Mouse (Mus musculus): ENCODE results near the gene Chd1l. TPM values are rescaled to one million over a fixed set of nuclear protein-coding genes. Genes with fewer than 3 reads are reported as not detected.

Gene Chd1l
- polyA plus RNA-seq, 1 experiment from 2014 or later: 17.7 TPM

DNA sequence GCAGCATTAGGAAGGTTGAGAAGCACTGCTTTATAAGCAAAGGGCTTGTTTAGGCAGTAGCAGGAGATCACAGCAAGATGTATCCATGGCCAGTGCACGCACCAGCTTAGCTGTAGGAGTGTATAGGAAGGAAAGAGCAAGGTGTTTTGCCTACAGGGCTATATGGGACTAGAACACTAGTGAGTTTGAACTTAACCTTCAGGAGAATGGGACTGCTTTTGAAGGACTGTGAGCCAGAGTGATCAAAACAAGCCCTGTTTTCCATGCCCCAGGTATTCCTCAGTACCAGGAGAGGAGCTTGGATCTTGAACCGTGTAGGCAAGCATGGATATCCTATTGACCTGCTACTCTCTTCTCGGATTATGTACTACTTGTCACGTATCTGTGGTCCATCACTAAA is 31.4 kb upstream of the Chd1l start:
- Histone ChIP-seq H3K4me2 (no peak overlapping the region), H3K36me3 (no peaks in the 10 kb centered on the region), H3K27me3 (no peaks in the 10 kb centered on the region), H3K27ac (no peak overlapping the region), H3K4me3 (no peak overlapping the region), H3K4me1 (no peaks in the 10 kb centered on the region), H3K9me3 (no peaks in the 10 kb centered on the region), H3K9ac (no peak overlapping the region)
- no peak for ATAC-seq (ENCODE audit: insufficient number of reproducible peaks, insufficient read depth, low FRiP score, low TSS enrichment, low read depth)
- 84% methylated on average over 4 of the region's 4 CpGs for WGBS

DNA sequence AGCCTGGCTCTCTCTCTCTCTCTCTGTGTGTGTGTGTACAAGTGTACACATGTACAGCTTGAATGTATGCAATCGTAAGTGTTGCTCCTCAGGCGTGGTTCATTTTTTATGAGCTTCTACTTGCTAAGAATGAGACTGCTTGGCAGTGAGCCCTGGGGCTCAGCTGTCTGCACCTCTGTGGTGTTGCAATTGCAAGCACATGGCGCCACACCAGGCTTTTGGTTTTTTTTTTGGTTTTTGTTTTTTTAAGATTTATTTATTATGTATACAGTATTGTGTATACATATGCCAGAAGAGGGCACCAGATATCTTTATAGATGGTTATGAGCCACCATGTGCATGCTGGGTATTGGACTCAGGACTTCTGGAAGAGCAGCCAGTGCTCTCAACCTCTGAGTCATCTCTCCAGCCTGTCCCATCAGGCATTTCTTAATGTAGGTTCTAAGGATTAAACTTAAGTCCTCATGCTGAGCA is 24.3 kb upstream of the Chd1l start:
- WGBS: 54% methylated on average over 3 of the region's 3 CpGs

DNA sequence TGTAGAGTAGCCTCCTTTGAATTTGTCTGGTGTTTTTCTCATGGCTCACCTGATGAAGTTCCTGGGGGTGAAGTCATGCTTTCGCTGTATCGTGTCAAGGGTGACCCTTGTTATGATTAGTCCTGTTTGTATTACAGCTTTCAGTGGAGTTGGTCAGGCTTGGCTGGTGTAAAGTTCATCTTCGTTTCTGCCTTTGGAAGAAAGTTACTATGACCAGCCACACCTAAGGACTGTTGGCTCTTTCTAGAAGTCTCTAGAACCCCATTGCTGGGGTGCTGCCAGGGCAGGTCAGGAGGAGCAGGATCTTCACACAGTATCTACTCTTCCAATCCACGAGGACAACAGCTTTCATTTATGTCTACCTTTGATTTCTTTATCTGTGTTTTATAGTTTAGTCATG is 23.5 kb upstream of the Chd1l start:
- no peak for ATAC-seq (ENCODE audit: insufficient number of reproducible peaks, insufficient read depth, low FRiP score, low TSS enrichment, low read depth)
- 82% methylated on average over 4 of the region's 4 CpGs for WGBS

More for the DNA sequence above, 24.3 kb upstream of the Chd1l start:
- H3K36me3 ChIP-seq: no peaks in the 10 kb centered on the region
- H3K9ac ChIP-seq: no peak overlapping the region
- no peak overlapping the region for H3K4me2 ChIP-seq
- no peaks in the 10 kb centered on the region for H3K4me1 ChIP-seq
- H3K27ac ChIP-seq: no peak overlapping the region
- H3K4me3 ChIP-seq: no peak overlapping the region
- no peaks in the 10 kb centered on the region for H3K9me3 ChIP-seq
- H3K27me3 ChIP-seq: no peaks in the 10 kb centered on the region; the same call in 1 of the 2 replicates
- ATAC-seq (ENCODE audit: insufficient number of reproducible peaks, insufficient read depth, low FRiP score, low TSS enrichment, low read depth): no peak

GRCm38 (mm10) chr3:97631258-97631860 is 21.4 kb upstream of the Chd1l start:
- Histone ChIP-seq H3K4me2 (no peak overlapping the region), H3K4me1 (peaks cover 5% of the 10 kb centered on the region; the same call in 1 of the 2 replicates), H3K9me3 (no peaks in the 10 kb centered on the region), H3K9ac (no peak overlapping the region), H3K27me3 (no peaks in the 10 kb centered on the region; the same call in 1 of the 2 replicates), H3K4me3 (no peak overlapping the region), H3K36me3 (no peaks in the 10 kb centered on the region), H3K27ac (no peak overlapping the region)
- no peak for ATAC-seq (ENCODE audit: insufficient number of reproducible peaks, insufficient read depth, low FRiP score, low TSS enrichment, low read depth)
- WGBS: 83% methylated on average over 8 of the region's 8 CpGs

More for the DNA sequence above, 23.5 kb upstream of the Chd1l start:
- Histone ChIP-seq H3K9ac (no peak overlapping the region), H3K36me3 (no peaks in the 10 kb centered on the region), H3K4me1 (peaks cover 5% of the 10 kb centered on the region; the same call in 1 of the 2 replicates), H3K27ac (no peak overlapping the region), H3K4me3 (no peak overlapping the region), H3K4me2 (no peak overlapping the region), H3K9me3 (no peaks in the 10 kb centered on the region), H3K27me3 (no peaks in the 10 kb centered on the region; the same call in 1 of the 2 replicates)

DNA sequence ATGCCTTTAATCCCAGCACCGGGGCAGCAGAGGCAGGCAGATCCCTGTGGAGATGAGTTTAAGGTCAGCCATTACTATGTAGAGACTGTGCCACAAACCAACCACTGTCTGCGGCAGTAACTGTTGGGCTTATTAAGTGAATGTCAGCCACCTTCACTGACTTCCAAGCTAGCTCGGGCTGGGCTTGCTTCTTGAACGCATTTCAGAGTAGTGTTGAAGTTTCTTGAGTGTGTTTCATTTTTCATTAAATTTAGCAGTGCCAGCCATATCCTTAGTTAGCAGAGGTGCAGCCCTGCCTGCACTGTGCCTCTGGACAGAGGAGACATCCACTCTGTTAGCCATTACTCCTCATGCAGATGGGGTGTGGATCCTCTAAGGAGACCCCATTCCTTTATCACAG is 20.7 kb upstream of the Chd1l start:
- no peak for ATAC-seq (ENCODE audit: insufficient number of reproducible peaks, insufficient read depth, low FRiP score, low TSS enrichment, low read depth)
- H3K36me3 ChIP-seq: no peaks in the 10 kb centered on the region
- peaks cover 5% of the 10 kb centered on the region; the same call in 1 of the 2 replicates for H3K4me1 ChIP-seq
- no peaks in the 10 kb centered on the region for H3K9me3 ChIP-seq
- 94% methylated on average over 4 of the region's 4 CpGs for WGBS
- no peak overlapping the region for H3K4me3 ChIP-seq
- no peak overlapping the region for H3K9ac ChIP-seq
- no peaks in the 10 kb centered on the region; the same call in 1 of the 2 replicates for H3K27me3 ChIP-seq
- no peak overlapping the region for H3K4me2 ChIP-seq
- H3K27ac ChIP-seq: no peak overlapping the region

GRCm38 (mm10) chr3:97629941-97630340 is 19.9 kb upstream of the Chd1l start:
- no peak overlapping the region for H3K4me2 ChIP-seq
- peaks cover 5% of the 10 kb centered on the region; the same call in 1 of the 2 replicates for H3K4me1 ChIP-seq
- H3K4me3 ChIP-seq: no peak overlapping the region
- H3K9ac ChIP-seq: no peak overlapping the region
- no peaks in the 10 kb centered on the region; the same call in 1 of the 2 replicates for H3K27me3 ChIP-seq
- H3K9me3 ChIP-seq: no peaks in the 10 kb centered on the region
- ATAC-seq (ENCODE audit: insufficient number of reproducible peaks, insufficient read depth, low FRiP score, low TSS enrichment, low read depth): no peak
- no peaks in the 10 kb centered on the region for H3K36me3 ChIP-seq
- WGBS: 77% methylated on average over 4 of the region's 4 CpGs
- H3K27ac ChIP-seq: no peak overlapping the region

DNA sequence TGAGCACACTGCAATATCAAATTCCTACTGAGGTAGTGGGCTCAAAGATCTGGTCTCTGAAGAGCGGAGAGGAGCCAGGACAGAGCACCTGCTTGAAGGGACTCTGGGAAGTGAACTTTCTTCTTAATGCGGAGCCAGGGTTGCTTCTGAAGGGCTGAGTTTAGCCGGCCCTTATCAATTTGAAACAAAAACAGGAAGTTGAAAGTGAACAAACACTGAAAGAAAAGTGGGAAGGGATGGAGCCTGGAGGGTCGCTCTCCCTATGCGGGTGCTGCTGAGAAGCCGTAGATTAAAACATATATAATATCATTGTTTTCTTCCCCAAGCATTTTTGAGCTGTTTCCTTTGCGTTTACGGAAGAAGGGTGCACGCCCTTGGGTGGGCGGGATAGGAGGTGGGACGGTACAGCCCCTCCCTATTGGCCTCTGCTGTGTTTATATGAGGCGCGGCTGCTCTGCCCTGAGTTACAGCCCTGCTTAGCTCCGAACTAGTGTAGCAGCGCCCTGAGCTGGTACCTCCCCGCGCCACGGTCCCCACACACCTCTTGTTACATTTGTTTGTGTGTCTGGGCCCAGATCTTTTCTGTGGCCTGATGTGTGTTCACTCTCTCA is 18.5 kb upstream of the Chd1l start, which contains the start of gene Fmo5:
Fmo5 (plus strand) TSS at position 414 of the 611 bp plus-strand sequence.
- Histone ChIP-seq H3K9me3 (no peaks in the 10 kb centered on the region), H3K4me3 (peak within 1 kb of the TSS; percentile 46), H3K27me3 (no peaks in the 10 kb centered on the region; the same call in 1 of the 2 replicates), H3K4me1 (peaks cover 5% of the 10 kb centered on the region; the same call in 1 of the 2 replicates), H3K4me2 (peak within 1 kb of the TSS; percentile 68), H3K36me3 (no peaks in the 10 kb centered on the region), H3K9ac (peak within 1 kb of the TSS; percentile 65), H3K27ac (no peak within 1 kb of the TSS)
- ATAC-seq (ENCODE audit: insufficient number of reproducible peaks, insufficient read depth, low FRiP score, low TSS enrichment, low read depth): peak; percentile 79; the same call in 1 of the 2 replicates
- 2% methylated on average over 18 of the region's 18 CpGs for WGBS

GRCm38 (mm10) chr3:97627893-97628292 is 17.9 kb upstream of the Chd1l start:
- Histone ChIP-seq H3K4me3 (no peak overlapping the region), H3K9ac (no peak overlapping the region), H3K36me3 (no peaks in the 10 kb centered on the region), H3K4me1 (peaks cover 5% of the 10 kb centered on the region; the same call in 1 of the 2 replicates), H3K27me3 (no peaks in the 10 kb centered on the region; the same call in 1 of the 2 replicates), H3K27ac (no peak overlapping the region), H3K9me3 (no peaks in the 10 kb centered on the region), H3K4me2 (peak overlapping the region; percentile 68)
- ATAC-seq (ENCODE audit: insufficient number of reproducible peaks, insufficient read depth, low FRiP score, low TSS enrichment, low read depth): no peak
- 74% methylated on average over 7 of the region's 7 CpGs for WGBS

DNA sequence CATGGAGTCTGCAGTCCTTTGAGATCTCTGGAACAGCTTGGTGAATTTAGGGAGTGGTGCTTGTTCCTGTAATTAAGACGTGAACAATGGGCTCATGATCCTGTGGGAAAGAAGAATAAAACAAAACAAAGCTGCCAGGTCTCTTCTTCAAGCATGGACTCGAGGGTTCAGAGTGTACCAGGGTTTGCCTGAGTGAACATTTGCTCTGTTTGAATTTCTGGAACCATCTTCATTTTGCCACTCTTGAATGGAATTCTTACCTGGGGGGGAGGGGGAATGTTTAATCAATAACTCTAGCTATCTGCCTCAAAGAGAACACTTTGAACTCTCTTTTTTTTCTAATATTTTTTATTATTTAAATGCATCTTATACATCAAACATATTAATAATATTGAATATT is 14.6 kb upstream of the Chd1l start:
- Histone ChIP-seq H3K4me3 (no peak overlapping the region), H3K9ac (no peak overlapping the region), H3K27me3 (no peaks in the 10 kb centered on the region), H3K4me2 (no peak overlapping the region), H3K4me1 (peaks cover 5% of the 10 kb centered on the region; the same call in 1 of the 2 replicates), H3K36me3 (no peaks in the 10 kb centered on the region), H3K9me3 (no peaks in the 10 kb centered on the region), H3K27ac (no peak overlapping the region)
- no peak for ATAC-seq (ENCODE audit: insufficient number of reproducible peaks, insufficient read depth, low FRiP score, low TSS enrichment, low read depth)
- WGBS: 57% methylated on average over 2 of the region's 2 CpGs

DNA sequence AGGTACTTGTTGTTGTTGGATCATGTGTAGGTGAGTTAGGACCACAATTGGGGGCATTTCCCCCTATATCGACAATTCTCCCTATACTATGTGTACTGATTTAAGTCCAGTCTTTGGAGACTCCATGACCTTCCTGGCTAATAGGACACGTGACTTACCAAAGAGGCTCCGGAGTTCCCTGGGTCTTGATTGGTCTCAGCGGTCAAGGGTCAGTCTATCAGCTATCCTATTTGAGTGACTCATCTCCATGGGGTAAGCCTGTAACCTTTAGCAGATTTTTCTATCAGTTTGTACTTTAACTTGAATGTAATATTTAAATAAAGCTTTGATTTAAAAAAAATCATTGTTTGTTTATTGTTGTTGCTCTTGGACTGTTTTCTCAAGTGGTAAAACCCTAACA is 10.7 kb upstream of the Chd1l start:
- Histone ChIP-seq H3K27me3 (no peaks in the 10 kb centered on the region), H3K9me3 (no peaks in the 10 kb centered on the region), H3K4me2 (no peak overlapping the region), H3K36me3 (no peaks in the 10 kb centered on the region), H3K27ac (no peak overlapping the region), H3K4me3 (no peak overlapping the region), H3K9ac (no peak overlapping the region), H3K4me1 (no peaks in the 10 kb centered on the region)
- ATAC-seq (ENCODE audit: insufficient number of reproducible peaks, insufficient read depth, low FRiP score, low TSS enrichment, low read depth): no peak
- WGBS: 92% methylated on average over 4 of the region's 4 CpGs

DNA sequence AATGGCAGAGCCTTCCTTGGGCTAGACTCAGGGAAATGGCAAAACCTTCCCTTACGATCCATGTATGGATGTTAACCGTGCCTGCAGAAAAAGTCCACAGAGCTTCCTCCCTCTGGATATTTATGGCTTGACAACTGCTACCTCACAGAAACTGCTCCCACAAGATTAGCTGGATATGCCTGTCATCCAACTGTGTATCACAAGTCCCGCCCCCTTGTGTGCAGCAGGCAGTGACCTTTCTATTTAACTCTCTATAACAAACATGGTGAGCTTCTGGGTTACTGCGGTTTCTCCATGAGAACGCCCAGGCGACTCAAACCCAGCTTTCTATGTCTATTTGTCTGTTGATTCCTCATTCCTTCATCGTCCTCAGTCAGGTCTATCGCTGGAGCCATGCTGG is 7.9 kb upstream of the Chd1l start:
- Histone ChIP-seq H3K27ac (no peak overlapping the region), H3K9me3 (no peaks in the 10 kb centered on the region), H3K27me3 (no peaks in the 10 kb centered on the region), H3K4me3 (no peak overlapping the region), H3K4me1 (no peaks in the 10 kb centered on the region), H3K4me2 (no peak overlapping the region), H3K9ac (no peak overlapping the region), H3K36me3 (no peaks in the 10 kb centered on the region)
- WGBS: 83% methylated on average over 8 of the region's 8 CpGs
- ATAC-seq (ENCODE audit: insufficient number of reproducible peaks, insufficient read depth, low FRiP score, low TSS enrichment, low read depth): no peak
